Mouse (Mus musculus): Measurements from ENCODE around the gene Gm37240.

Gene Gm37240

DNA sequence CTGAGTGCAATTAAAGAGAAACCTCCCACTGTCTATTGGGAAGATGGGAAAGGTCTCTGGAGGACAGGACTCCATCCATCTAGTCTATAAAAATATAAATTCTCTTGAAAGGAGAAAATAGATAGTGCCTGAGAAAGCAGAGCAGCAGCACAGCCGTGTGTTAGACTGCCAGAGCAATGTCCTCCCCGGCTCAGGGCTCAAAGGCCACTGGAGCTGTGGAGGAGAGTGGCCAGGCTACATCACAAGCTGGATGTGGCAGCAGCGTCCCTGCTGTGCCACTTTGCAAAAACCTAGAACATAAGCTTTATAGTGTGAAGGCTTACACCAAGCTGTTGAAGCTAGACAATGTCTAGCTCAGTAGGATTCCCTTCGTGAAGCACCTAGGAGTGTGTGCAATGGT lies 138.0 kb downstream of the Gm37240 start:
- no peak for DNase-seq (ENCODE audit: low read depth, low spot score)

DNA sequence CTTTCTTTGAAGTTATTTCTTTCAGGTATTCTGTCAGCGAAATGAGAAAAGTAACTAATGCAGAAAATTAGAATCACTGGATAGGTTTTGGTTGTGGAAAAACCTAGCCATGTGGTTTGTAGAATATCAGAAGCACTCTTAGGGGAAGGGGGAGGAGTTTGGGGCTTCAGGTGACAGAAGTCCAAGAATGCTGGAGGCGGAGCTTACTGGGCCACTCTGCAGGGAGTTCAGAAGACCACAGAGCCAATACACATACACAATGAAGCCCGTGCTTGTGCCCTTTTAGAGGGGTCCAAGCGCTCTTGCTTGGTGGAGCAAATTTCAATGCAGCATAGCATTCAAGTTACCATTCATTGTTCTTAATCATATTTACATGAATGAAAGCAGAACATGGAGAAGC lies 138.5 kb downstream of the Gm37240 start:
- DNase-seq (ENCODE audit: low read depth, low spot score), result no peak

DNA sequence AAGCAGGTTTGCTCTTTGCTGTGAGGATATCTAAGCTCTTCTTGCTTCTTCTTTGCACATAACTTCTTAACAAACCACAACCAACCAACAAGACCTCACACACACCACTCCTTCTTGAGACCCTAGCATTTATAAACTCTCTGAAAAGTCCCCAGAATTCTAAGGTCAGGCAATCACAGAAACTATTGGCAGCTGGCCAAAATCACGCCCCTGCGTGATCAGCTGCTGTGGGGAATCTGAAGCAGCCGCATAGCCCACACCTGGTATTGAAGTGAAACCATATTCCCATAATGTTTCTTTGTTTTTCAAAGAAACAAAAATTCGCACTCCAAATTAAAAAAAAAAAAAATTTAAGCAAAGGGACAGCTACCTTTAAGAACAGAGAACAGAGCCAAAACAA lies 141.2 kb downstream of the Gm37240 start:
- no peak for DNase-seq (ENCODE audit: low read depth, low spot score)

DNA sequence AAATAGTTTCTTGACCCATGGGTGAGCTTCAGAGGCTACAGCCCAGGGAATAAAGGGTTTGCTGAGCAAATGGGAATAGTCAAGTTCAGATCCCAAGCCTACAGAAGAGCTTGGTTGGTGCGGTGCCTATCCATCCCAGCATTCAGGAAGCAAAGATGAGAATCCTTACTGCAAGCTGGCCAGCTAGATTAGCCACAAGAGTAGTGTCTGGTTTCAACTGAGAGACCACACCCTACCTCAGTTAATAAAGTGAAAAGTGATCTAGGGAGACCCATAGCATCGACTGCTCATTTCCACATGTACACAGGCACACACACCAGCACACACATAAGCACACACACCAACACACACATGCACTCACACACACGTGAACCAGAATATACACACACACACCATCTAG lies 145.6 kb downstream of the Gm37240 start:
- DNase-seq (ENCODE audit: low read depth, low spot score), result no peak

DNA sequence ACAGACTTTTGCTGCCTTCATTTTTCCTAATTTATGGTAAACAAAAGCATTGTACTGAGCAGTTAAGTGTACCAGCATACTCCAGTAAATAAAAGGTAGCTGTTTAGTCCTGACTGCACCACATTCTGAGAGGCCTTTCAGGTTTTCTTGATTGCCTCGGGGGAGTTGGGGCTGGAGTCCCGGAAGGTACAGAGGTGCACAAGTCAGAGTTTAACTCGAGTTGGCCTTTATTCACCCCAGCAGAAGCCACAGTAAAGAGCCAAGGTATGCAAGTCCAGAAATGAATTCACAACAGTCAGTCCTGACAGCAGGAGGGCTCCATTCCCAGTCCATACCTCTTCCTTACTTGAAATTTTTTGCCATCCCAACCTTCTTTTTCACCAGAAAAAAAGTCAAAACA lies 148.7 kb downstream of the Gm37240 start:
- no peak for DNase-seq (ENCODE audit: low read depth, low spot score)

DNA sequence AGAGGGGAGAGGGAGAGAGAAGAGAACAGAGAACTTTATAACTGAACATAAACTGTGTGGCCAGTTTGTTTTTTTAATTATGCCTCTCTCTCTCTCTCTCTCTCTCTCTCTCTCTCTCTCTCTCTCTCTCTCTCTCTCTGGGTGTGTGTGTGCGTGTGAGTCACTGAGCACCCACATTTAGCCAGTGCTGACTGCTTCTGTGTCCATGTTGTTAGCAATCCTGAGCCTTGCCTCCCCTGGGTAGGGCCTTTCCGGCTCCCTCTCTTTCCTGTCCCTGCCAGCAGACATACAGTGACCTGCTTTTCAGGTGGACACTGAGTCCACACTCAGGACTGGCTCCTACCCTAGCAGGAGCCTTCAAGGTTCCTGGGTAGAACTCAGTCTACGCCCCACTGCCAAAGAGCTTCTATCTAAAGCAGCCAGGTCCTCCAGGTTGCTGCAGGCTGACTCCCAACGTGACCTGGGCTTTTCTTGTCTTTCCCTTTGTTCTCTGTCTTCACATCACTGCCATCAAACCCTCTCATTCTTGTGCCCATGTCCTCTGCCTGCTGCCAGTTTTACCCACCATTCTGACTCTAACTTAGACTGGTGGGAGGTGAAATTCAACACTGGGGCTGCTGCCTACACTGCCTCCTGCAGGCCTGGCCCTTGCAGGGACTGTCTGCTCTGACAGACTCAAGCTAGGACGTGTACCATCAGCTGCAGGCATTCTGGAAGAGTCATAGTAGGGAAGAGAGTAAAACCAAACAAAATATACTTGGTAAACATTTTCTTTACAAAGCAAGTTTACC lies 153.2 kb downstream of the Gm37240 start:
- no peak for DNase-seq (ENCODE audit: low read depth, low spot score)

DNA sequence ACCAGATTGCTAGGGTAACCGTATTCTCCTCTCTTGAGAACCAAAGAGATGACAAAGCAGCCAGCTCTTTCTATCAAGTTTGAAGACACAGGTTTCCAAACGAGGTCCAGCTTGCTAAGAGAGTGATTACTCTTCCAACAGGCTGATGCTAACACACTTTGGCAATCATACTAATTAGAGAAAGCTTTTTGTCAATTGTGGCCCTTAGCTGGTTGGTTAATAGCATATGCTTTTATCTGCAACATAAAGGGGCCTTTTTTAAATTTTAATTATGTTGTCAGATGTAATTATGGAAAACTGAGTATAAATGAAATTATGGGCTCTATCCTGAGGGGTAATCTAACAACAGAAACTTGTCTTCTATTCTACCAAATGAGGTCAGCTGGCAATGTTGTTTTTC lies 160.1 kb downstream of the Gm37240 start:
- no peak for DNase-seq (ENCODE audit: low read depth, low spot score)

DNA sequence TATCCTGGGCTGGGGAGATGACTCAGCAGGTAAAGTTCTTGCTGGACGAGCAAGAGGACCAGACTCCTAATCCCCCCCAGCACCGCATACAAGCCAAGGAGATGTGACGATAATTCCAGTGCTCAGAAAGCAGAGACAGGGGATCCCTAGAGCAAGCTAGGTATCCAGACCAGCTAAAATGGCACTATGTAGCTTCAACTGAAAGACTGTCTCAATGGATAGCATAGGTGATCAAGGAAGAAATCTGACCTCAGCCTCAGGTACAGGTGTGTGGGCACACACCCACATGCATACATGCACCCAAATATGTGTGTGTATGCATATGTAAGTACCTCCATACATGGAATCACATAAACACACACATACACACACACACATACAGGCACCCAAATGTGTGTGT lies 161.3 kb downstream of the Gm37240 start:
- no peak for DNase-seq (ENCODE audit: low read depth, low spot score)

DNA sequence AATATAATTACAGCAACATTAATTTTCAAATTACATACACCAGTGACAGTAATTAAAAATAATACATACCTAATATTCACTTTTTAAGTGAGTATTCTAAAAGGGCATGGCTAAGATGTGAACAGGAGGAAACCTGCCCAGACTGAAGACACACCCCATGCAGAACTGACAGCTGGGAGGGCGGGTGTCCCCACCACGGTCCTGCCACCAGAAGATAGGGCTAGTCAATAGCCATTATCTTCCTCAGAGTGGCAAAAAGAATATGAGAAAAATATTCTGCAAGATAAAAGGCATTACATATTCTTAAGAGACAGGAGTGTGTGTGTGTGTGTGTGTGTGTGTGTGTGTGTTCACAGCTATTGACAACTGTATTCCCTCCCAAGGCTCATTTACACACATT lies 162.2 kb downstream of the Gm37240 start:
- DNase-seq (ENCODE audit: low read depth, low spot score), result no peak

DNA sequence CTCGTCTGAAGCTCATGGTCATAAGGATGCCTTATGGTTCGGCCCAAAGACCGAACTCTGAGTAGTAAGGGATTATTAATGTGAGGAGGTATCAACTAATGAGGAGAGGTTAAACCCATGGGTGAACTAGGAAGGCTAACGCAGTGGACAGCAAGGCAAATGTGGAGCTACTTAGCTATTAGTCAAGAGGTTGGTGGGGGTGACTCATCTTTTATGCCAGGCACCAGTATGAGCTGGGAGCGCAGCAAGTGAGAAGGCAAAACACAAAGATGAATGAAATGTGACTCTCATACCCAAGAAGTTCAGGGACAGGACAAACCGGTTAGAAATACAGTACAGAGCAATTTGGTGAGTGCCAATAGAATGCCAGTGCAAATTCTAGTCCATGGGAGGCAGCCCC lies 164.7 kb downstream of the Gm37240 start:
- DNase-seq (ENCODE audit: low read depth, low spot score), result no peak

DNA sequence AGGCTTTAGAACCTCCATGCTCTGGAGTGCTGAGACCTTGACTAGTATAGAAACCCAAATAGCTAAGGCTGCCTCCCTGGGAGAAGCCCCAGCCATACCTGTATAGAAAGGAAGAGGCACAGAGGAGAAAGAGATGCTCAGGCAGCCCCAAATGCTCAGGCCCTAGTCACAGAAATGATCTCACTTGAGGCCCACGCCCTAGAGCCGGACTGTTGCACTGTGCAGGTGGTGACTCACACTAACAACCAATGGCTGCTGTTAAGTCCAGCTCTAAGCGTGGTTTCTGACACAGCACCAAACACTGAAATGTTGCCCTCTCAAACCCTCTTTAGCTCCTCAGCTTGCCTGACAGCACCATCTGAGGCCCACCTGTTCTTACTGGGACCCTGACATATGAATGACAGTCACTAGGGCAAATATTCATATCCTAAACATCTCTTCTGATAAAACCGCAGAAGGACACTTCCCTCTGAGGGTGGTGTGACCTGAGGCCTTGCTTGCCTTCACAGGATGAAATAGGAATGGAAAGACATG lies 171.5 kb downstream of the Gm37240 start:
- DNase-seq (ENCODE audit: low read depth, low spot score), result no peak

DNA sequence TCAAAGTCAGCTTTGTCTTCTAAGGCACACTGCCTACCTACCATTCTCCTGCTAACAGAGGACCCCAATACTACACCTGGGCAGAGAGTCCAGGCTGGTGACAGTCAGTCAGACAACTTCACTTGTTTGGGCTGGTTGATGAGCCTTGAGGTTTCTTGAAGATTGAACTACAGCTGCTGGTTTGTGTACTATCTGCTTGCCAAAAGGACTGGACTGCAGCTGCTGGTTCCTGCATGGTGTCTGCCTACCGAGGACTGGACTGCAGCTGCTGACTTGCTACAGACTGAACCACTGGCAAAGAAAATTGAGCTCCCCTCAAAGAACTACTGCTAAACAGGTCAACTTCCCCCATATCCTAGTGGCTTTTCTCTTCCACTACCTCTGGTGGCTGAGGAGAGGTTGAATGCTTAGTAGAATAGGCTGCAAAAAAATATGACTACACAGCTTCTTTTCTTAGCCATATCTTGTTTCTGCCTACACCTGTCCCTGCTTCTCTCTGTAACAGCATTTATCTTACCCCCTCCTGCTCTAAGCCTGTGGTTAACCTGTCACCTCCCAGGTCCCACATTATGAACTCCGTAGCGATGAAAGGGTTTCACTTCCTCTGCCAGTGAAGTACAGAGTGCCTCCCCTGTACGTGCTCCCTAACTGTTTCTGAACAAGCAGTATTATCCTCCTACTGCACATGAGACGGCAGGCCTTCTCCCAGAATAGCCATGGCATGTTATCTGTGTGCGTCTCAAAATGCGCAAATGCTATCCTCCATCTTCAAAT lies 173.2 kb downstream of the Gm37240 start:
- no peak for DNase-seq (ENCODE audit: low read depth, low spot score)

DNA sequence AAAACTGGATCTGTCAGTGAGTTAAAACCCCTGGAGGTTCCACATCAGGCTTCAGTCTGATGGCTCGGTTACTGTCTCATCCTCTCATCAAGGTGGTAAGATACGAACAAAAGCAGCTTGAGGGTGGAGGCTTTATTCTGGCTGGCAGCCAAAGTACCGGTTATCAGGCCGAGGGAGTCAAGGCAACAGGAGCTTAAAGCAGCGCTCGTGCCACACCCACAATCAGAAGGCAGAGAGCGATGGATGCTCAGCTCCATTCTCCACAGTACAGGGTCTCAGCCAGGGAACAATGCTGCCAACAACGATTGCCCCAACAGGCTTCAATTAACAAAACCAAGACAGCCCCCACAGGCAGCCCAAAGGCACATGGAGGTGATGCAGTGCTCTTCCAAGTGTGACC lies 176.6 kb downstream of the Gm37240 start:
- DNase-seq (ENCODE audit: low read depth, low spot score), result no peak

DNA sequence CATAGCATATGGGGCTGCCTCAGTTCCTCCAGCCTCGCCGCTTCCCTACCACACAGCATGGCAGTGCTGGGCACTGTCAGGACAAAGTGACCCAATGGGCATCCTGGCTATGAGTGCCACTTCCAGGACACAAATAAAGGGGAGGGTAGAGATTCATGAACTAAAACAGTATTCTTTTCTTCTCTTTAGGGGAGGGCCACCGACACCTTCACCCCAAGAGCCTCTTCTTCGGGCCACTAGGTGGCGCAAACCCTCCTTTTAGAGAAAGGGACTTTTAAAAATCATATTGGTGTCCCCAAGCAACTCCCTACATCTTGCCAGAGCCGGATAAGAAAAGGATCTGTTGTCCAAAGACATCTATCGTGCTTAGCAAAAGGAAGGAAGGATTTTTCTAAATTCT lies 179.9 kb downstream of the Gm37240 start:
- DNase-seq (ENCODE audit: low read depth, low spot score), result peak; percentile 61

DNA sequence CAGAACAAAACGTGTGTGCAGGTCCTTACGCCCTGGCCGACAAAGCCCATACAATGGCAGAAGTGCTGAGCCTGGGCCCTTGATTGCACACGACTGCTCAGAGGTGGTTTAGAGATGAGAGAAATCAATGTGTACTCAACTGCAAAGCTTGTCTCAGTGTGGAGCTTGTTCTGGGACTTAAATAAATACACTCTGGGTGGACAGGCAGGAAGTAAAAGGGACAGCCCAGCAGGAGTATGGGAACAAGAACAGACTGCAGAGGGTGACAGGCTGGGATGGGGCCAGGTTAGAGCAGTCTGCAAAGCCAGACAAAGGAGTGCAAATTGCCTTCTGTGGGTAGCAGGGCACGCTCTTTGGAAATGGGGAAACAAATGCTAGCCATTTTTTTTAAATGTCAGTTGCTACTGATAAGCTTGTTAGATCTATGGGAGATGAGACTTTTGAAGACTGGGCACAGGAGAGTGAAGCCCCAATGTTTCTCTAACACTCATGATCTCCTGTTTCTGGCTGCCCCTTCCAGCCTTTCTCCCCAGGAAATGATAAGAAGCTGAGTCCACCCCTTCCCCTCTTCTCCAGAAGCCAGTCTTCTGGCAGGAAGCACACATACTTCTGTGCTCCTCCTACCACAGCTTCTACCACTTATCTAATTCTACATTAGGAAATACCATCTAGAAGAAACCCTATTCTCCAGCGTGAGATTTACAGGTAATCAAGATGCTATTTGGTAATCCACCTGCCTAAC lies 184.0 kb downstream of the Gm37240 start:
- DNase-seq (ENCODE audit: low read depth, low spot score), result peak; percentile 7

DNA sequence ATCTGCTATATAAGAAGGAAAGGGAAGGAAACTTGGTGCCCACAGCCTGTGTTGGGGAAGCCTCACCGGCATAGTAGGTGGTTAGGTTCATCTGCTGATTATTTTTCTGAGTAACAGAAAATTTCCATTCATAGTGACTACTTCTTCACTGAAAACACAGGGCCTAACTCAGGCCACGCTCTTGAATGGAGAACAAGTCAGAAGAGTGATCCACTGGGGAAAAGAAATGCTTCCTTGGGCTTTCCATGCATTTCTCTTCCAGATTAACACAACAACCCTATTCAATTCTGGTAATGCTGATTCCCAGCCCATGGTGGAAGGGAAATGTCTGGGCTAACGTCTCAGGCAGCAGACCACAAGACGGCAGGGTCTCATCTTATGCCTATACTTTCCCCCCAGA lies 188.8 kb downstream of the Gm37240 start:
- DNase-seq (ENCODE audit: low read depth, low spot score), result no peak

DNA sequence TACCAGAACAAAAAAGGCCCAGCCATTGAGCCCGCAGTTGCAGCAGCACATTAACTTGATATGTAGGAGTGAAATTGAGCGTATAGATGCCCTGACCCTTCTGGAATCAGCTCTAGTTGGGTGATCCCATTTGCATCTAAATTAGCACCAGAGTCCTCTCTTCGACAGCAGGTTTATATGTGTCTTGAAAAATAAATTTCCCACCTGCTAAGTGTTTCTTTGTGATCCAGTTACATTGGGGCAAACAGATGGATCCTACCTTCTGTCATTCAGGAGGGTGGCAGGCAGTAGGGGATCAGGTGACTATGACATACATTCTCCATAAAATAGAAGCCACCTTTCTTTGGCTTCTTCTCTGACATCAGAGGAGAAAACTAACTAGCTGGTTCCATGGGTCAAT lies 192.3 kb downstream of the Gm37240 start:
- DNase-seq (ENCODE audit: low read depth, low spot score), result no peak

DNA sequence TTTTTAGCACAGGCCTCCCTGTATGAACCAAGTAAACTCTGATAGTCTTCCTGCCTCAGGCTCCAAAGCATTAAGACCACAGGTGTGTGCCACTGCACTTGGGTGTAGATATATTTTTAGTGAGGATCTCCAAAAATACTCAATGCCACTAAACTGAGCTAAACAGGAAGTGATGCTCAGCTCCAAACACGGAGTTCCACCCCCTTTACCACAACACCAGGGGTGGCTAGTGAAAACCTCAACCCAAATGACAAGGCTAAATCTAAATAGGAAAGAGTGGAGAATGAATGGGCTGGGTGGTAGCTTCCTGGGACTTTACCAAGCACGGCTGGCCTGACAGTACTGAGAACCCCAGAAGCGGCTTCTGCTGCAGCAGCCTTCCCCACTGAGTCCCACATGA lies 194.3 kb downstream of the Gm37240 start:
- no peak for DNase-seq (ENCODE audit: low read depth, low spot score)

DNA sequence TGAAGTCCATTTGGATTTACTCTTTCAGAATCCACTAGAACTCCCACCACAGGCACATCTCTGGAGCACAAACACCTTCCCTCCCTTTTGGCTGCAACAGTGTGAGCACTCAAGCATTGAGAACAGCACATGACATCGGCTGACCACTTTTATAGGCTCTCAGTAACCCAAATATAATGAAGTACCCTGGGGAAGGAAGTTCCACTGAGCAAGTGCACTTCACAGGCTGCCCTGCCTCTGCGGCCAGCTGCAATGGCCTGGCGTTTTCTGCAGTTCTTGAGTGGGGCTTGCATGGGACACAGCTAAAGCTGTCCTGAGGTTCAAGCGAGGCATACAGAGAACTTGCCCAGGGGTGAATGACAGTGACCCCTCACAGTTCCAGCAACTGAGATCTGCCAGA lies 196.2 kb downstream of the Gm37240 start:
- no peak for DNase-seq (ENCODE audit: low read depth, low spot score)

DNA sequence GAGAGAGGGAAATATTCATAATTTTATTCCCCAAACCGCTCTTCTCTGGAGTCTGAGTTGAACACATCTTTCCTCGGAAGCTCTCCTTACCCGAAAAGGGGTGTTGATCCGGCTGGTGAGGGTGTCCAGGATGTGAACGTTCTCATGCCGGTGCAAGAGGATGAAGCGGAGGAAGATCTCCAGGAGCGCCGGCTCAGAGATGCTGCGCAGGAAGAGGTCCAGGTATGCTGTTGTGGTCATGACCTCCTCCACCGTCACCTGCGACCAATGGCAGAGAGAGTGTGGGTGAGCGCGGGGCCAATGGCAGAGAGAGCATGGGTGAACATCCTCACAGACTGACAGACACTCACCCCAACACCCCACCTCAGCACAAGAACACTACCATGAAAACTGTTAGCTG lies 199.0 kb downstream of the Gm37240 start:
- no peak for DNase-seq (ENCODE audit: low read depth, low spot score)

DNA sequence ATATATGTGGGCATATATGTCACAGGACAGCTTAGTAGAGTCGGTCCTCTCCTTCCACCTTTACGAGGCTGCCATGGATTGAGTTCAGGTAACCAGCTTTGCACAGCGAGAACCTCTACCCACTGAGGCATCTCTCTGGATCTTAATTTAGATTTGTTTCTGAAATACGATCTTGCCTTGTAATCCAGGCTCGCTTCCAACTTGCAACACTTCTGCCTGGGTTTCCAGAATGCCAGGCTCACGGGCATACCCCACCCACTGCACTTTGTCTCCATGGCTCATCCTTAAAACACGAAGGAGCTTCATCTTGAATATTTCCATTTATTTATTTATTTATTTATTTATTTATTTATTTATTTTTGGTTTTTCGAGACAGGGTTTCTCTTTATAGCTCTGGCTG lies 202.0 kb downstream of the Gm37240 start:
- no peak for DNase-seq (ENCODE audit: low read depth, low spot score)

DNA sequence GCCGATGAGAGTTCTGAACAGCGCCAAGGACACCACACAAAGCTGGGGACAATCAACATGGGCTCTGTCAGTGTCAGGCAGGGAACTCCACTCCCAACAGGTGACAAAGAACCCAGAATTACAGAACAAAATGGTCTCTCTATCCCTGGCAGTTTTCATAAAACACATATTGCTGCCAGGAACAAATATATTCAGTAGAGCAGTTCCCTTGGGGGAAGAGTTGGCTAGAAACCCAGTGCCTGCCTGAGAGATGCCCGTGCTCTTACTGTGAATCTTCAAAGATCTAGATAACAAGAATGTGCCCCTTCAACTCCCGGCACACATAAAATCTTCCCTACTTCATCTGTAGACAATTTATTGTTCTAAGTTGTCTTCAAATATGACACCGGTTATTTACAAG lies 203.7 kb downstream of the Gm37240 start:
- DNase-seq (ENCODE audit: low read depth, low spot score), result no peak

Measured in mesoderm, embryonic 11.5 days (tissue).